ENCODE assay signal across 12 mouse cellular contexts in the genomic region with DNA sequence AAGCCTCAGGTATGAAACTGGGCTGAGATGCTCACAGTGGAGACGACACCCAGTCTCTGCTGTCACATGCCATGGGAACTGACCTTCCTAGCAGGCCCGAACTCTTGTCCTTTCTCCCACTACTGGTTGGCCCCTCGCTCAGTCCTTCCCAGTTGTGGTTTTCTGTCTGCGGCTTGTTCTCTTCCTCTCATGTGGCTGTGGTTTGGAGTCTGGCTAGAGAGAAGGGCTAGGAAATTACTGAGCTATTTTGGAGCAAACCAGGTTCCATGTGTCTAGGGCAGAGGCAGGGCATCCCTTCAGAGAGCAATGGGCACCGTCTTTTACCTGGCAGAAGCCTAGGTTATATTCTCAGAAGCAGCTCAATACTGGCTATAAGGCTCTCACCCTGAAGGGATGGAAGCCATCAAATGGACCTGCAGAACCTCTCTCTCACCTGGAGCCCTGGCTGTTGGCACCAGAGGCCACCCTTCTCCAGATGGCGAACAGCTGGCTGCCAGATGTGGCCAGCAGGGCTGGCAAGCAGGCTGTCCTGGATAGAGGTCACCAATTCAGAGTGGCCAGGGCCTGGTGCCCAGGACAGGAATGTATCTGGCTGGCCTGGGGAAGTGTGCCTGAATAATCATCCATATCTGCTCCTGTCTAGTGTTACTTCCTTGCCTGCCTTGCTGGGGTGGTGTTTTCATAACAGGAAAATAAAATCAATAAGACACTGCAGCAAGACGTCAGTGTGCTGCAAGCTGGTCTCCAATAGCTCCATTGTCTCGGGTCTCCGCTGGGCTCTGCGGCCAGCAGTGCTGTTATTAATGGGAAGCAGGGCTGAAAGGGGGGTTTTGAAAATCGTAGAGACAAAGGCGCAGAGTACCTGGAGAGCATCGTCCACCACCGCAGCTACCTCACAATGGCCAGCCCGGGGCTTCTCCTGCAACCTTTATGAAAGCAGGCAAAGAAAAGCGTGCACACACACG.
DNase-seq lines count a peak whose midpoint lies in the region; ATAC-seq and TF ChIP-seq lines count a peak whose summit lies in the region.
"Had no signal": no experiment of that assay in that cellular context is flagged by ENCODE, and none has a peak within 500 bp of the region (broad histone marks: within the 10 kb centered on the region; RNA-seq: fewer than 3 reads in every experiment).

No protein-coding gene starts in this region.

- ATAC-seq in forebrain, postnatal 0 days = no peak
- ATAC-seq in limb, embryonic 11.5 days (ENCODE audit: insufficient number of reproducible peaks, low FRiP score, low TSS enrichment, low read depth) = 0 out of 2 replicates have a peak, but pooled peaks have one; percentile 17

- WGBS in forebrain, postnatal 0 days = 47% methylated on average over 17 of the region's 17 CpGs
- 53% methylated on average over 17 of the region's 17 CpGs for WGBS in limb, embryonic 11.5 days

- peak overlapping the region; percentile 29; the same call in 1 of the 2 replicates for H3K27ac ChIP-seq in forebrain, postnatal 0 days (ENCODE audit: low read depth, low read length)
- H3K27ac ChIP-seq in limb, embryonic 11.5 days (replicated peaks; ENCODE audit: low read depth, low read length) = peak overlapping the region; percentile 77
- H3K27ac ChIP-seq: heart, embryonic 15.5 days; kidney, postnatal 0 days; stomach, embryonic 15.5 days had no signal

- H3K4me1 ChIP-seq in forebrain, postnatal 0 days (ENCODE audit: insufficient read depth) = peaks cover 11% of the 10 kb centered on the region; the same call in 1 of the 2 replicates
- H3K4me1 ChIP-seq in limb, embryonic 11.5 days (ENCODE audit: control insufficient read depth, insufficient read depth, low read length) = peaks cover 25% of the 10 kb centered on the region

- no peaks in the 10 kb centered on the region for H3K27me3 ChIP-seq in forebrain, postnatal 0 days (ENCODE audit: insufficient read depth, low read length)
- H3K27me3 ChIP-seq in limb, embryonic 11.5 days (ENCODE audit: control insufficient read depth, insufficient read depth, low read length) = no peaks in the 10 kb centered on the region
- H3K27me3 ChIP-seq: heart, embryonic 15.5 days; stomach, embryonic 15.5 days had no signal

- H3K9me3 ChIP-seq in forebrain, postnatal 0 days (ENCODE audit: low read length) = no peaks in the 10 kb centered on the region
- no peaks in the 10 kb centered on the region for H3K9me3 ChIP-seq in limb, embryonic 11.5 days (ENCODE audit: control insufficient read depth, low read length)
- H3K9me3 ChIP-seq: heart, embryonic 15.5 days; stomach, embryonic 15.5 days had no signal

- no peak overlapping the region for H3K4me2 ChIP-seq in forebrain, postnatal 0 days (ENCODE audit: low read depth)
- H3K4me2 ChIP-seq in limb, embryonic 11.5 days (ENCODE audit: low read depth, severe bottlenecking) = no peak overlapping the region
- H3K4me2 ChIP-seq: heart, embryonic 15.5 days; lung, embryonic 14.5 days; stomach, embryonic 15.5 days had no signal

- H3K36me3 ChIP-seq in forebrain, postnatal 0 days (ENCODE audit: insufficient read depth) = peaks cover 11% of the 10 kb centered on the region; the same call in 1 of the 2 replicates
- no peaks in the 10 kb centered on the region for H3K36me3 ChIP-seq in limb, embryonic 11.5 days (ENCODE audit: control insufficient read depth, insufficient read depth, low read length)
- H3K36me3 ChIP-seq: heart, embryonic 15.5 days; stomach, embryonic 15.5 days had no signal

- TF ChIP-seq CTCF in forebrain, postnatal 0 days (IDR thresholded peaks at IDR 0.05; ENCODE audit: low read depth) = no peak

- no peak overlapping the region for H3K4me3 ChIP-seq in forebrain, postnatal 0 days (ENCODE audit: low read depth, low read length)
- no peak overlapping the region for H3K4me3 ChIP-seq in limb, embryonic 11.5 days (ENCODE audit: low read depth, low read length)
- H3K4me3 ChIP-seq: heart, embryonic 15.5 days; stomach, embryonic 15.5 days had no signal

- peak; percentile 19 for DNase-seq in embryo, embryonic 10 days (ENCODE audit: low spot score)
- DNase-seq in embryo, embryonic 9.5 days (ENCODE audit: extremely low spot score) = no peak
- DNase-seq in forebrain, postnatal 0 days = no peak
- peak; percentile 82 for DNase-seq in limb, embryonic 11.5 days (ENCODE audit: low spot score)
- peak; percentile 60 for DNase-seq in neural tube, embryonic 10.5 days (ENCODE audit: extremely low spot score, low spot score)
- no peak for DNase-seq in spleen, postnatal 4 days (ENCODE audit: low spot score in 2 of 2)
- no peak for DNase-seq in retina, embryonic 14.5 days (ENCODE audit: low spot score)
- DNase-seq in thymus, postnatal 36 days = no peak
- DNase-seq: lung, embryonic 14.5 days had no signal

- no peak overlapping the region for H3K9ac ChIP-seq in forebrain, postnatal 0 days
- peak overlapping the region; percentile 40; the same call in 1 of the 2 replicates for H3K9ac ChIP-seq in limb, embryonic 11.5 days (ENCODE audit: low read length)
- H3K9ac ChIP-seq: heart, embryonic 15.5 days; lung, embryonic 14.5 days; stomach, embryonic 15.5 days had no signal

Comparison
In these comparisons a context has a peak if more than half of its experiments do, and no peak if none do; other contexts are left out.
1. DNase-seq: peak in embryo, embryonic 10 days (single experiment), limb, embryonic 11.5 days (single experiment) and neural tube, embryonic 10.5 days (single experiment); none in embryo, embryonic 9.5 days (single experiment), forebrain, postnatal 0 days (single experiment), spleen, postnatal 4 days (0 of 2), retina, embryonic 14.5 days (single experiment) and thymus, postnatal 36 days (0 of 2).